Mouse (Mus musculus): ENCODE results near the gene Tmem230.

The Tmem230 gene

DNA sequence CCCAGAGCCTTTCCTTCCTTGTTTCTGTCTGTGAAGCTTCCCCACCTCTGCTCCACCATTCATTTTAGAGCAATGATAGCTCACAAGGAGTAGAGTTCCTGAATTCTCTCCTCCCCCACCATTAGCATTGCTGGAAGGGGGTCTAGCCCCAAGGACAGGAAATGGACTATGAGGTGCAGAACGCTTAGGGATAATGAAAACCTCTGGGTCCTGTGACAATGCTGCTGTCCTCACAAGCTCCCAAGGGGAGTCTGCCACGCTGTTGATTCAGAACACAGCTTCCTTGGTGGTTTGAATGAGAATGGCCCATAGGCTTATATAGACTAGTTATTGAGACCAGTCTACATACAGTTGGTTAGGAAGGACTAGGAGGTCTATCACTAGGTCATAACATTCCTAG lies 12.3 kb downstream of the Tmem230 start:
- DNase-seq (ENCODE audit: extremely low read depth, insufficient read length, low spot score), result no peak

DNA sequence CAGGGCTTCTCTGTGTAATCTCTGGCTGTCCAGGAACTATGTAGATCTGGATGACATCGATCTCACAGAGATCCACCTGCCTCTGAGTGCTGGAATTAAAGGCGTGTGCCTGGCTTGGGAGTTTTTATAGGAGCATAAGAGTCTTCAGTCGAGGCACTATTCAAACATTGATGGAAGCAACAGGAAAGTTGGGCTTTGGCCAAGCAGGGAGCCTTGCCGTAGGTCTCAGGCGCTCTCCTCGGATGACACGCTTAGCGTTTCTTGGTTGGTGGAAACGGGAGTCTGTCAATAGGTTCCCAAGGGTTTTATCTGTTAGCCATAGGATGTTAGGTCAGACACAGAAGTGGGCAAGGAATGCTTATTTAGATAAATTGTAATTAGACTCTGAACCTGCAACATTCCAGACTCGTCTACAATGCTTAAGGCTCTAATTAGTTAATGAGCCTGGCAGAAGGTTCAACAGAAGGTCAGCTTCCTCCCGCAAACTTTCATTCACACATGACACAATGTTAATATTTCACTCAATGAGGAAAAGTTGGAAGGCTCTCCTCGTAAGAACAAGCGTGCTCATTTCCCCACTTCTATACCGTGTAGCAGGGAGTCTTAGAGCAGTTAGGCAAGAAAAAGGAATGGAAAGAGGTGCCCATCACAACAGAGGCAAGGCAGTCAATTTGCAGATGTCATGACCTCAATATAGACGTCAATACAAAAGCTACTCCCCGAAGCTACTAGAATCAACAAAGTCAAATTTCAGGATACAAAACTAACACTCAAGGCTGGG lies 13.4 kb downstream of the Tmem230 start:
- DNase-seq (ENCODE audit: extremely low read depth, insufficient read length, low spot score), result no peak

DNA sequence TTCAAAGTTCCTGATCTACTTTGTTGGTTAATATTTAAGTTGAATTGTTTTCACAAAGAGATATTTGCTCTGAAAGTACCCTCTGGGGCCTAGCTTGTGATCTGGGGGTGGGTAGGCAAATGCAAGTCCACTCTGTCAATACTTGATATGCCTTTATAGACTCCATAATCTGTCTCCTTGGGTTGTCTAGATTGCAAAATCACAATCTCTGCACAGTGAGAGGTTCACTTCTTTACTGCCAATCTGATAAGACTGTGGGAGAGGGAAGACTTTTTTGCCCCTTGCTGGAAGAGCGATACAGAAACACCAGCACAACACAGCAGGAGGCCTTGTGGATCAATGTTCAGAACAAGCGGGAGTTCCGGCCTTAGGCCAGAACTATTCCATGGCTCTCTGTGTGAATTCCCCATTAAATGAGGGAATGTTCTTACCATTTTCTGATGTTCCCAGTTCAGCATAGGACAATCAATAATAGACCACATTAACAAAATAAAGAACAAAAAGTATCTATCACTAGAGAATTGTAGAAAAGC lies 15.1 kb downstream of the Tmem230 start:
- no peak for DNase-seq (ENCODE audit: extremely low read depth, insufficient read length, low spot score)

- DNase-seq (ENCODE audit: extremely low read depth, insufficient read length, low spot score), result no peak
Observed at GRCm38 (mm10) chr2:132224359-132224758, 23.2 kb downstream of the Tmem230 start.

DNA sequence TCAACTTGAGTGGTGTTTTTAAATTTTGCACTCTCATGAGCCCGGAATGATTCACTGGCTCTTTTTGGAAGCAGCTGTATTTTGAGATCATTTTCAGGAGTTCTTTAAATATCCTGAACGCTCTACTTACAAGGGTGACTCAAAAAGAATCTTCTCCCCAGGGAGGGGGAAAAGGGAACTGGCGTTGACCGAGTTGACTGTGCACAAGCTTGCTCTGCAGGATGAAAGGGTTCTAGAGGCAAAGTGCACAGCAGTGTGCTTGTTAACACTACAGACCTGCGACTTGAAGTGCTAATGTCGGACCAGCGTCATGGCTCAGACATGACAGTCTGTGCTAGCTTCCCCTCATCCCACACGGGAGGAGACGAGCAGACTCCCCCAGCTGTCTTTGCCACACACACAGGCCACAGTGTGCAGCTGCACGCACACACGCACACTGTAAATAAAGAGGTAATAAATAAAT lies 26.0 kb downstream of the Tmem230 start:
- peak; percentile 64 for DNase-seq (ENCODE audit: extremely low read depth, insufficient read length, low spot score)

- DNase-seq (ENCODE audit: extremely low read depth, insufficient read length, low spot score), result peak; percentile 90
Observed at GRCm38 (mm10) chr2:132211995-132212656, 35.5 kb downstream of the Tmem230 start.

- no peak for DNase-seq (ENCODE audit: extremely low read depth, insufficient read length, low spot score)
Observed at GRCm38 (mm10) chr2:132210806-132211312, 36.7 kb downstream of the Tmem230 start.

GRCm38 (mm10) chr2:132208246-132208881 lies 39.2 kb downstream of the Tmem230 start:
- DNase-seq (ENCODE audit: extremely low read depth, insufficient read length, low spot score), result no peak

- peak; percentile 33 for DNase-seq (ENCODE audit: extremely low read depth, insufficient read length, low spot score)
Observed at GRCm38 (mm10) chr2:132206316-132206881, 41.2 kb downstream of the Tmem230 start.

DNA sequence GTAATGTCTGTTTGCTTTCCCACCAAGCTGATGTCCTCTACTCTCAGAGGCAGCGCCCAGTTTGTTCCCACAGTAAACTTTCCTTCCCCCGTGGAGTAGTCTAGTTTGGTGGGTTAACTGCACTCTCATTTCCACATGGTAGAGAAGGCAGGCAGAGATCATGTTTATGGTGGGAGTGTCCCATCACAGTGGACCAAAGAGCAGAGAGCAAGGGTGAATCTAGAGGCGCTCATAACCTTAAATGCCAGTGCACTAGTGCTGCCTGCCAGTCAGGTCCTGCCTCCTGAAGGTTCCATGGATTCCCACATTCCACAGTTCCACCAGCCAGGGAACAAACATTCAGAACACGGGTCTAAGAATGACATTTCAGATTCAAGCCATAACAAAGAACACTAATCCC lies 42.1 kb downstream of the Tmem230 start:
- no peak for DNase-seq (ENCODE audit: extremely low read depth, insufficient read length, low spot score)

DNA sequence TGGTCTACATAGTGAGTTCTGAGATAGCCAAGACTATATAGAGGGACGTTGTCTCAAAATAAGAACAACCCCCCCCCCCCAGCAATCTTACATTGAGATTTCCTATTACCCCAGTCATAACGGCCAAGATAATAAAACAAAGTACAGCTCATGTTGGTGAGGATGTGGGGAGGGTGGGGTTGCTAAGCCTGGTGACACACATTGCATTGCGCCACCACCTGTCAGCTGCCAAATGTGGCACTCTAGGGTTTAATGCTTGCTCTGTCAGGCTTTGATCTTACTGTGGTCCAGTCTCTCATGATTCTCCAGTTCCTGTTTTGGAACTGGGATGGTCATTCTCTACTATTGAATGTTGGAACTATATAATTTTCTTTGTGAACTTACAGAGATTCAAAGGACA lies 43.8 kb downstream of the Tmem230 start:
- peak; percentile 67 for DNase-seq (ENCODE audit: extremely low read depth, insufficient read length, low spot score)

- no peak for DNase-seq (ENCODE audit: extremely low read depth, insufficient read length, low spot score)
Observed at GRCm38 (mm10) chr2:132203186-132203585, 44.4 kb downstream of the Tmem230 start.

DNA sequence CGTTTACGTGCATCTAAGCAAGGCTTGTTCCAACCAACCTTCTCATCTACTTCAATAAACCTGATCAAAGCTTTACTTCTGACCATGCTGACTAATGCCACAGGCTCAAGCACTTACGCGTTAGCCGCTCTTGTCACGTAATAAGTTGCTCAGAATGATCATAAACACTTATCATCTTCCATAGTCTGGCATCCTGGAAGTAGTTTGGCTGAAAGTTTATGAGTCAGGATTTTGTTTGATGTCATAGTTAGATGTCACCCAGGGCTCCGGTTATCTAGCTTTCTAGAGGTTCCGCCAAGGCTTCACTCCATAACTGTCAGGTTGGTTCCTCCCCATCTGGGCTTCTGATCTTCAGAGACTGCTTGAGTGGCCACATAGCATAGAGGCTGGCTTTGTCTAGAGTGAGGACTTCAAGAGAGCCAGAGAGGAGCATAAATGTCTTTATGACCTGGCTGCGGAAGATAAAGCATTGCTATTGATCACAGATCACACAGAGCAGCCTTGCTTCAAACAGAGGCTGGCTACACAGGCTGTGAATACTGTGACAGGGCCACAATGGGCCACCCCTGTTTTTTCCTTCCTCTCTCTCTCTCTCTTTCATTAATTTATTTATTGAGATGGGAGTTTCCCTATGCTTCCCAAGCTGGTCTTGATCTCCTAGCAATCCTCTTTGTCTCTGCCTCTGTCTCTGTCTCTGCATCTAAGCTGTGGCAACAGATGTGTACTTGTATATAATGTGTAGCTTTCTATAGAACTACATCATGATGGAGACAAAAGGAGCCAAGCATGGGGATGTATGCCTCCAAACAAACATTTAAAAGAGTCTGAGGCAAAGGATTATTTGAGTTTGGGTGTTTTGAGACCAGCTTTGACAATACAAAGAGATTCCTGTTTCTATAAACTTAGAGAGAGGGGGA lies 49.3 kb downstream of the Tmem230 start:
- no peak for DNase-seq (ENCODE audit: extremely low read depth, insufficient read length, low spot score)

GRCm38 (mm10) chr2:132195602-132196001 lies 52.0 kb downstream of the Tmem230 start:
- DNase-seq (ENCODE audit: extremely low read depth, insufficient read length, low spot score), result no peak

GRCm38 (mm10) chr2:132190602-132191161 lies 56.9 kb downstream of the Tmem230 start:
- DNase-seq (ENCODE audit: extremely low read depth, insufficient read length, low spot score), result no peak
